Comparison of ENCODE assay signal across 8 mouse cellular contexts in genomic region chr8:4139660-4140646, GRCm38 (mm10). TPM values are rescaled to one million over a fixed set of nuclear protein-coding genes. Genes with fewer than 3 reads are reported as not detected.
DNase-seq lines count a peak whose midpoint lies in the region; ATAC-seq and TF ChIP-seq lines count a peak whose summit lies in the region.

No protein-coding gene starts in this region.

- 0 out of 2 replicates have a peak overlapping the region, but pooled peaks have one; percentile 17 for H3K4me2 ChIP-seq in hindbrain, embryonic 14.5 days (replicated peaks)

- peak; percentile 96 for TF ChIP-seq CTCF in Patski (IDR thresholded peaks at IDR 0.05)

- no peak overlapping the region for H3K27ac ChIP-seq in hindbrain, embryonic 14.5 days

- CTCF ChIA-PET in Patski (lab: Charles Lee) = interaction anchor here (0.7 to 2.1 kb wide), 11 partner anchors 9 to 446 kb away, joined by 3 to 13 read pairs (median 3); partner anchors contain the start of genes Ctxn1 and Snapc2

- in situ Hi-C loops in Patski (cut with MboI; ENCODE audit: low pct_unique_long_range_greater_than_20kb) = loop anchor here (5.0 kb wide), 2 partner anchors 232 to 447 kb away; no protein-coding TSS in a partner anchor

- H3K9ac ChIP-seq in hindbrain, embryonic 14.5 days = no peak overlapping the region

- no peaks in the 10 kb centered on the region for H3K36me3 ChIP-seq in hindbrain, embryonic 14.5 days (replicated peaks; ENCODE audit: control insufficient read depth, insufficient read depth)

- no peaks in the 10 kb centered on the region for H3K9me3 ChIP-seq in hindbrain, embryonic 14.5 days (ENCODE audit: control insufficient read depth, low read length)

- H3K4me3 ChIP-seq in hindbrain, embryonic 14.5 days (replicated peaks; ENCODE audit: low read length) = no peak overlapping the region

- 13% methylated on average over 12 of the region's 12 CpGs for WGBS in hindbrain, embryonic 14.5 days

- peak; percentile 30 for DNase-seq in Patski (ENCODE audit: low read depth, low spot score)
- peak; percentile 72 for DNase-seq in cerebellum, adult 8-10 months
- peak; percentile 83 for DNase-seq in forelimb bud, embryonic 11.5 days (ENCODE audit: low read depth, low spot score)
- DNase-seq in hindbrain, embryonic 14.5 days (ENCODE audit: low spot score) = peak; percentile 91
- peak; percentile 74 to 75 for DNase-seq in layer of hippocampus, postnatal 14 days (ENCODE audit: low spot score in 2 of 2)
- peak; percentile 53 to 77 for DNase-seq in lung, postnatal 4 days
- peak; percentile 78 for DNase-seq in retina, postnatal 7 days (ENCODE audit: low read depth, low spot score)
- DNase-seq in thymus, postnatal 4 days = peak; percentile 86

- POLR2A ChIA-PET in Patski (lab: Charles Lee) = no interaction called here

- H3K4me1 ChIP-seq in hindbrain, embryonic 14.5 days (replicated peaks; ENCODE audit: control insufficient read depth, insufficient read depth, low read length) = no peaks in the 10 kb centered on the region

- peaks cover 35% of the 10 kb centered on the region for H3K27me3 ChIP-seq in Patski
- no peaks in the 10 kb centered on the region for H3K27me3 ChIP-seq in hindbrain, embryonic 14.5 days (ENCODE audit: control insufficient read depth, insufficient read depth, low read length)

- peak; percentile 83 for ATAC-seq in Patski
- peak; percentile 72; the same call in 1 of the 2 replicates for ATAC-seq in hindbrain, embryonic 14.5 days (ENCODE audit: low FRiP score)

RNA-seq across cellular contexts. Expression of gene Cd209g, which starts 6.1 kb away (rescaled TPM):
- not detected for polyA plus RNA-seq in Patski (2021)
- not detected in 2 replicates for polyA plus RNA-seq in hindbrain, embryonic 14.5 days (2014; fragmentation: Nextera tagmentation; extraction: Ambion mirVana)
- total RNA-seq in layer of hippocampus, postnatal 14 days (2021) = not detected

RNA-seq across cellular contexts. Expression of gene Evi5l, which starts 26.4 kb away (rescaled TPM):
- polyA plus RNA-seq in Patski (2021) = 27.6 TPM
- 88.7 and 90.3 TPM in 2 replicates for polyA plus RNA-seq in hindbrain, embryonic 14.5 days (2014; fragmentation: Nextera tagmentation; extraction: Ambion mirVana)
- total RNA-seq in layer of hippocampus, postnatal 14 days (2021) = 100 to 1,000 TPM; 110 to 121 TPM

RNA-seq across cellular contexts. Expression of gene Cd209f, which starts 34.3 kb away (rescaled TPM):
- polyA plus RNA-seq in Patski (2021) = not detected
- polyA plus RNA-seq in hindbrain, embryonic 14.5 days (2014; fragmentation: Nextera tagmentation; extraction: Ambion mirVana) = 0.20 TPM in 1 of 2 replicates, not detected in the other
- total RNA-seq in layer of hippocampus, postnatal 14 days (2021) = under 1 TPM in 1 of 2 experiments, not detected in 1; 0.46 TPM

Comparison
In these comparisons a context has a peak if more than half of its experiments do, and no peak if none do; other contexts are left out.
1. DNase-seq: peak in every context shown above with its lines; median percentile 91 in hindbrain, embryonic 14.5 days; 86 in thymus, postnatal 4 days; 83 in forelimb bud, embryonic 11.5 days; 78 in retina, postnatal 7 days; 74 in layer of hippocampus, postnatal 14 days; 72 in cerebellum, adult 8-10 months; 65 in lung, postnatal 4 days; 30 in Patski.